Mouse (Mus musculus) liver, adult (tissue): ENCODE measurements at regions not wholly inside any gene's neighbourhood (a gene's known extent, or its start where the extent isn't known, plus 50 kb on each side); places are given as distances from the start of the nearest gene placed in this dataset.

Experiments used
- GATA4 ChIP-seq: IDR thresholded peaks from 2 replicates; pipeline ENCODE4 v1.6.1; 2014; ENCODE audit warnings: mild to moderate bottlenecking, low read length; ENCODE audit not compliant: insufficient replicate concordance

- TF ChIP-seq GATA4 = no peak
Measured at GRCm38 (mm10) chr6:52421771-52422170, 108.5 kb downstream of the Evx1 start.

- no peak for TF ChIP-seq GATA4
Measured at GRCm38 (mm10) chr6:52422686-52423085, 109.4 kb downstream of the Evx1 start.

GRCm38 (mm10) chr6:52423581-52424107, 110.3 kb downstream of the Evx1 start:
- TF ChIP-seq GATA4 = no peak

GRCm38 (mm10) chr6:52424440-52424839, 111.1 kb downstream of the Evx1 start:
- TF ChIP-seq GATA4 = no peak

GRCm38 (mm10) chr6:52425082-52425481, 111.8 kb downstream of the Evx1 start:
- TF ChIP-seq GATA4 = no peak

GRCm38 (mm10) chr6:52428489-52429203, 115.3 kb downstream of the Evx1 start:
- TF ChIP-seq GATA4 = no peak

- TF ChIP-seq GATA4 = no peak
Measured at GRCm38 (mm10) chr6:52429204-52429552, 115.9 kb downstream of the Evx1 start.

GRCm38 (mm10) chr6:52433234-52433633, 119.9 kb downstream of the Evx1 start:
- no peak for TF ChIP-seq GATA4

GRCm38 (mm10) chr6:52434771-52435170, 121.5 kb downstream of the Evx1 start:
- TF ChIP-seq GATA4 = no peak

GRCm38 (mm10) chr6:52435358-52435757, 122.1 kb downstream of the Evx1 start:
- no peak for TF ChIP-seq GATA4

- TF ChIP-seq GATA4 = no peak
Measured at GRCm38 (mm10) chr6:52438366-52438765, 125.1 kb downstream of the Evx1 start.

GRCm38 (mm10) chr6:52439204-52439603, 125.9 kb downstream of the Evx1 start:
- no peak for TF ChIP-seq GATA4

GRCm38 (mm10) chr6:52440160-52440559, 126.9 kb downstream of the Evx1 start:
- no peak for TF ChIP-seq GATA4

- TF ChIP-seq GATA4 = no peak
Measured at GRCm38 (mm10) chr6:52443112-52443984, 130.1 kb downstream of the Evx1 start.

GRCm38 (mm10) chr6:52458828-52459227, 145.5 kb downstream of the Evx1 start:
- no peak for TF ChIP-seq GATA4

- no peak for TF ChIP-seq GATA4
Measured at GRCm38 (mm10) chr6:52461186-52461585, 147.9 kb downstream of the Evx1 start.

- TF ChIP-seq GATA4 = no peak
Measured at GRCm38 (mm10) chr6:52463369-52463768, 150.1 kb downstream of the Evx1 start.

- no peak for TF ChIP-seq GATA4
Measured at GRCm38 (mm10) chr6:52464571-52464970, 151.3 kb downstream of the Evx1 start.
